Mouse (Mus musculus): ENCODE data around the gene Plekha1. TPM values are rescaled to one million over a fixed set of nuclear protein-coding genes. Genes with fewer than 3 reads are reported as not detected.

The Plekha1 gene
- polyA plus RNA-seq, 1 experiment = 13.4 TPM

GRCm38 (mm10) chr7:130937266-130937841, 71.8 kb downstream of the Plekha1 start:
- H3K79me2 ChIP-seq (ENCODE audit: control insufficient read depth, insufficient read depth) = peaks cover 37% of the 10 kb centered on the region
- H3ac ChIP-seq (ENCODE audit: control insufficient read depth, insufficient read length) = peak overlapping the region; percentile 69
- peak overlapping the region; percentile 72 for H3K4me3 ChIP-seq
- no peak for TF ChIP-seq TCF3 (IDR thresholded peaks at IDR 0.05; ENCODE audit: insufficient read length, low read depth)
- no peak for TF ChIP-seq TCF12 (IDR thresholded peaks at IDR 0.05; ENCODE audit: insufficient read depth, poor library complexity, severe bottlenecking)
- no peak for TF ChIP-seq MYOG (IDR thresholded peaks at IDR 0.05; ENCODE audit: control insufficient read depth in 1 of 3, insufficient read depth in 1 of 3, insufficient read length in 2 of 3, low read depth in 2 of 3)
- TF ChIP-seq MAX (IDR thresholded peaks at IDR 0.05; ENCODE audit: low read depth) = no peak
- TF ChIP-seq USF1 (IDR thresholded peaks at IDR 0.05; ENCODE audit: low read depth) = no peak
- no peak for TF ChIP-seq REST (IDR thresholded peaks at IDR 0.05; ENCODE audit: insufficient read depth, insufficient read length)
- TF ChIP-seq SRF (IDR thresholded peaks at IDR 0.05; ENCODE audit: control insufficient read depth, insufficient read length, low read depth) = no peak
- TF ChIP-seq MYOD1 (IDR thresholded peaks at IDR 0.05; ENCODE audit: control insufficient read depth in 1 of 3, insufficient read length in 2 of 3, low read depth in 2 of 3) = no peak
- no peak for TF ChIP-seq CEBPB (IDR thresholded peaks at IDR 0.05; ENCODE audit: insufficient read depth, poor library complexity, severe bottlenecking)
- TF ChIP-seq E2F4 (IDR thresholded peaks at IDR 0.05; ENCODE audit: insufficient read depth) = no peak
- TF ChIP-seq POLR2AphosphoS2 (IDR thresholded peaks at IDR 0.05; ENCODE audit: insufficient read length, low read depth) = no peak
- no peak for TF ChIP-seq POLR2A (IDR thresholded peaks at IDR 0.05; ENCODE audit: insufficient read length, low read depth)
- H3K4me2 ChIP-seq (ENCODE audit: low read depth) = peak overlapping the region; percentile 82
- peaks cover 4% of the 10 kb centered on the region for H3K27me3 ChIP-seq (ENCODE audit: control insufficient read depth, insufficient read depth, insufficient read length)
- no peaks in the 10 kb centered on the region for H3K36me3 ChIP-seq (ENCODE audit: control insufficient read depth, insufficient read depth)

GRCm38 (mm10) chr7:130938005-130938404, 72.4 kb downstream of the Plekha1 start:
- peaks cover 37% of the 10 kb centered on the region for H3K79me2 ChIP-seq (ENCODE audit: control insufficient read depth, insufficient read depth)
- H3K4me3 ChIP-seq = peak overlapping the region; percentile 72
- H3K36me3 ChIP-seq (ENCODE audit: control insufficient read depth, insufficient read depth) = no peaks in the 10 kb centered on the region
- H3K27me3 ChIP-seq (ENCODE audit: control insufficient read depth, insufficient read depth, insufficient read length) = peaks cover 4% of the 10 kb centered on the region
- no peak overlapping the region for H3ac ChIP-seq (ENCODE audit: control insufficient read depth, insufficient read length)
- H3K4me2 ChIP-seq (ENCODE audit: low read depth) = peak overlapping the region; percentile 82
- TF ChIP-seq POLR2AphosphoS2 (IDR thresholded peaks at IDR 0.05; ENCODE audit: insufficient read length, low read depth) = no peak
- no peak for TF ChIP-seq USF1 (IDR thresholded peaks at IDR 0.05; ENCODE audit: low read depth)
- TF ChIP-seq MAX (IDR thresholded peaks at IDR 0.05; ENCODE audit: low read depth) = no peak
- TF ChIP-seq E2F4 (IDR thresholded peaks at IDR 0.05; ENCODE audit: insufficient read depth) = no peak

GRCm38 (mm10) chr7:130938896-130939295, 73.3 kb downstream of the Plekha1 start:
- Histone ChIP-seq H3ac (ENCODE audit: control insufficient read depth, insufficient read length) (no peak overlapping the region), H3K36me3 (ENCODE audit: control insufficient read depth, insufficient read depth) (no peaks in the 10 kb centered on the region), H3K27me3 (ENCODE audit: control insufficient read depth, insufficient read depth, insufficient read length) (peaks cover 4% of the 10 kb centered on the region), H3K4me3 (peak overlapping the region; percentile 72), H3K4me2 (ENCODE audit: low read depth) (peak overlapping the region; percentile 82), H3K79me2 (ENCODE audit: control insufficient read depth, insufficient read depth) (peaks cover 37% of the 10 kb centered on the region)
- TF ChIP-seq MYOG (IDR thresholded peaks at IDR 0.05; ENCODE audit: control insufficient read depth in 1 of 3, insufficient read depth in 1 of 3, insufficient read length in 2 of 3, low read depth in 2 of 3) (no peak), USF1 (IDR thresholded peaks at IDR 0.05; ENCODE audit: low read depth) (no peak), CEBPB (IDR thresholded peaks at IDR 0.05; ENCODE audit: insufficient read depth, poor library complexity, severe bottlenecking) (no peak), REST (IDR thresholded peaks at IDR 0.05; ENCODE audit: insufficient read depth, insufficient read length) (no peak), POLR2A (IDR thresholded peaks at IDR 0.05; ENCODE audit: insufficient read length, low read depth) (no peak), E2F4 (IDR thresholded peaks at IDR 0.05; ENCODE audit: insufficient read depth) (no peak), TCF3 (IDR thresholded peaks at IDR 0.05; ENCODE audit: insufficient read length, low read depth) (no peak), TCF12 (IDR thresholded peaks at IDR 0.05; ENCODE audit: insufficient read depth, poor library complexity, severe bottlenecking) (no peak), MAX (IDR thresholded peaks at IDR 0.05; ENCODE audit: low read depth) (no peak)

- Histone ChIP-seq H3K4me3 (no peak overlapping the region), H3K4me2 (ENCODE audit: low read depth) (no peak overlapping the region), H3K27me3 (ENCODE audit: control insufficient read depth, insufficient read depth, insufficient read length) (peaks cover 4% of the 10 kb centered on the region), H3K36me3 (ENCODE audit: control insufficient read depth, insufficient read depth) (peaks cover 8% of the 10 kb centered on the region), H3ac (ENCODE audit: control insufficient read depth, insufficient read length) (no peak overlapping the region), H3K79me2 (ENCODE audit: control insufficient read depth, insufficient read depth) (peaks cover 51% of the 10 kb centered on the region)
- no peak for TF ChIP-seq MYOG (IDR thresholded peaks at IDR 0.05; ENCODE audit: control insufficient read depth in 1 of 3, insufficient read depth in 1 of 3, insufficient read length in 2 of 3, low read depth in 2 of 3)
- TF ChIP-seq TCF12 (IDR thresholded peaks at IDR 0.05; ENCODE audit: insufficient read depth, poor library complexity, severe bottlenecking) = no peak
- TF ChIP-seq TCF3 (IDR thresholded peaks at IDR 0.05; ENCODE audit: insufficient read length, low read depth) = no peak
- no peak for TF ChIP-seq MAX (IDR thresholded peaks at IDR 0.05; ENCODE audit: low read depth)
- TF ChIP-seq USF1 (IDR thresholded peaks at IDR 0.05; ENCODE audit: low read depth) = no peak
- no peak for TF ChIP-seq REST (IDR thresholded peaks at IDR 0.05; ENCODE audit: insufficient read depth, insufficient read length)
- no peak for TF ChIP-seq SRF (IDR thresholded peaks at IDR 0.05; ENCODE audit: control insufficient read depth, insufficient read length, low read depth)
- TF ChIP-seq MYOD1 (IDR thresholded peaks at IDR 0.05; ENCODE audit: control insufficient read depth in 1 of 3, insufficient read length in 2 of 3, low read depth in 2 of 3) = no peak
- TF ChIP-seq CEBPB (IDR thresholded peaks at IDR 0.05; ENCODE audit: insufficient read depth, poor library complexity, severe bottlenecking) = no peak
- no peak for TF ChIP-seq POLR2A (IDR thresholded peaks at IDR 0.05; ENCODE audit: insufficient read length, low read depth)
- no peak for TF ChIP-seq E2F4 (IDR thresholded peaks at IDR 0.05; ENCODE audit: insufficient read depth)
- TF ChIP-seq POLR2AphosphoS2 (IDR thresholded peaks at IDR 0.05; ENCODE audit: insufficient read length, low read depth) = no peak
Observed at GRCm38 (mm10) chr7:130940733-130941132, 75.2 kb downstream of the Plekha1 start.
